Mouse (Mus musculus): Measurements from ENCODE around the gene Arhgef10l.

GRCm38 (mm10) chr4:140592990-140593770, 72.6 kb downstream of the Arhgef10l start:
- TF ChIP-seq POLR2A (IDR thresholded peaks at IDR 0.05; ENCODE audit: borderline replicate concordance, low read depth, low read length) (no peak), CTCF (IDR thresholded peaks at IDR 0.05; ENCODE audit: low read depth, low read length) (no peak)
